Mouse (Mus musculus): ENCODE measurements around the gene Lalba.
"Not testable (repeated sequence)": the region's sequence is repeated elsewhere in the genome, so short reads cannot be mapped to it uniquely, and the experiment has no call there.

Lalba gene

DNA sequence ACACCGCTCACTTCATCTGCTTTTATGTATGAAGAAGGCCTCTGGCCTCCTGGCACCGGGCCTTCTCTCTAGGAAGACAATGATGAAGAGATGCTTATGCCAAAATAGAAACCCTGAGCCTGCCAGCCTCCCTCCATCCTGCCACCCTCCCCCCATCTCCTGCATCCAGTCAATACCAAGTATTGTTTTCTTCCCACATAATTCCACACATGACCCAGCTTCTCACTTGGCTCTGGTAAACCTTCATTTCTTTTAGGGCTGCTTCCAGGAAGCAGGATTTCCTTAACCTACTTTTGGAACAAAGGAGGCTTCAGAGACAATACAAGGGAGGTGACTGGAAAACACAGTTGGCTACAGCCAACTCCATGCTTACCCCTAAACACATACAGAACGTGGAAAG, at the start of gene Lalba:
TSS of gene Lalba (minus strand) at position 21 of the 400 bp plus-strand sequence.
- peaks cover 11% of the 10 kb centered on the region for H3K9me3 ChIP-seq (ENCODE audit: low read length)
- peaks cover 9% of the 10 kb centered on the region; the same call in 1 of the 2 replicates for H3K4me1 ChIP-seq (replicated peaks; ENCODE audit: low read depth, low read length)
- H3K36me3 ChIP-seq (ENCODE audit: insufficient read depth, low read length), result no peaks in the 10 kb centered on the region
- H3K4me3 ChIP-seq (replicated peaks; ENCODE audit: low read length), result no peak within 1 kb of the TSS
- TF ChIP-seq POU5F1 (IDR thresholded peaks at IDR 0.05; ENCODE audit: borderline replicate concordance, low read length), result no peak
- TF ChIP-seq NANOG (IDR thresholded peaks at IDR 0.05; ENCODE audit: borderline replicate concordance, low read length), result no peak
- TF ChIP-seq CTCF (conservative IDR thresholded peaks at IDR 0.05; ENCODE audit: low read length), result no peak
- peaks cover 2% of the 10 kb centered on the region for H3K27me3 ChIP-seq (ENCODE audit: insufficient read depth, low read length)

DNA sequence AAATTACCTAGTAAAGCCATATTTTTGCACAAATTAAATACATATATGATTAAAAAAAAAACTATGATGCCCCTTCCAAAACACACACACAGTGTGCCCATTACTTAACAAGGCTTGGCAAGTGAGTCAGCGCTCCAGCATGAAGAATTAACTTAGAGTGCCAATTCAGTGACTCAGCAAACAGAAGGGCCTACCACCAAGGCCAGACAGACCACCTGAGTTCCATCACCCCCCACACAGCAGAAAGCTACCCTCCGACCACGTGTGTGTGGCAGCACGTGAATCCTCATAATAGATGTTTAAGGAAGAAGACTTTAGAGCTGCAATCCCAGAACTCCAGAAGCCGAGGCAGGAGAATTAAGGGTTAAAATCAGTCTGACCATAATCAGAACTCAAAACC, 49.8 kb upstream of the Lalba start:
- peaks cover 56% of the 10 kb centered on the region for H3K36me3 ChIP-seq (ENCODE audit: insufficient read depth, low read length)
- peaks cover 60% of the 10 kb centered on the region for H3K4me1 ChIP-seq (replicated peaks; ENCODE audit: low read depth, low read length)
- TF ChIP-seq CTCF (conservative IDR thresholded peaks at IDR 0.05; ENCODE audit: low read length) (no peak), NANOG (IDR thresholded peaks at IDR 0.05; ENCODE audit: borderline replicate concordance, low read length) (no peak), POU5F1 (IDR thresholded peaks at IDR 0.05; ENCODE audit: borderline replicate concordance, low read length) (no peak)
- H3K4me3 ChIP-seq (replicated peaks; ENCODE audit: low read length), result peak overlapping the region; percentile 94
- H3K9me3 ChIP-seq (ENCODE audit: low read length), result no peaks in the 10 kb centered on the region
- no peaks in the 10 kb centered on the region for H3K27me3 ChIP-seq (ENCODE audit: insufficient read depth, low read length)

DNA sequence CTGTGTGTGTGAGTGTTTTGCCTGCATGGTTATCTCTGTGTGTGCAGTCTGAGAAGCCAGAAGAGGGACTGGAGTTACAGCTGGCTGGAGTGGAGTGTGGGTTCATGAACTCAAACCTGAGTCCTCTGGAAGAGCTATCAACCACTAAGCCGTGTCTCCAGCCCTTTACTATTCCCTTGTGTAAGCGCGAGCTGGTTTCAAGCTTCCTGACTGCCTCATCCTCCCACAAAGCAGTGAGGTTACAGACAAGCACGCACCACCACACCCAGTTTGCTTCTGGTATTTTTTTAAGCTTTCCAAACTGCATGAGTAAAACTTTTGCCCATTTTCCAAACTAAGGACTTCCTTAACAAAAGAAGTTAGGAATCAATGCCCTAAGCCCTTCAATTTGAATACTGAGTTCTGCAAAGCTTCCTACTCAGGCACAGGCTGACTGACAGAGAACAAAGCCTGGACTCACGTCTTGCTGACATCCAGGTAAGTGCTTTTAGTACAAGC, 45.6 kb upstream of the Lalba start:
- Histone ChIP-seq H3K27me3 (ENCODE audit: insufficient read depth, low read length) (no peaks in the 10 kb centered on the region), H3K9me3 (ENCODE audit: low read length) (no peaks in the 10 kb centered on the region), H3K36me3 (ENCODE audit: insufficient read depth, low read length) (peaks cover 94% of the 10 kb centered on the region), H3K4me1 (replicated peaks; ENCODE audit: low read depth, low read length) (peaks cover 92% of the 10 kb centered on the region), H3K4me3 (replicated peaks; ENCODE audit: low read length) (no peak overlapping the region)
- TF ChIP-seq POU5F1 (IDR thresholded peaks at IDR 0.05; ENCODE audit: borderline replicate concordance, low read length) (no peak), NANOG (IDR thresholded peaks at IDR 0.05; ENCODE audit: borderline replicate concordance, low read length) (no peak), CTCF (conservative IDR thresholded peaks at IDR 0.05; ENCODE audit: low read length) (no peak)

DNA sequence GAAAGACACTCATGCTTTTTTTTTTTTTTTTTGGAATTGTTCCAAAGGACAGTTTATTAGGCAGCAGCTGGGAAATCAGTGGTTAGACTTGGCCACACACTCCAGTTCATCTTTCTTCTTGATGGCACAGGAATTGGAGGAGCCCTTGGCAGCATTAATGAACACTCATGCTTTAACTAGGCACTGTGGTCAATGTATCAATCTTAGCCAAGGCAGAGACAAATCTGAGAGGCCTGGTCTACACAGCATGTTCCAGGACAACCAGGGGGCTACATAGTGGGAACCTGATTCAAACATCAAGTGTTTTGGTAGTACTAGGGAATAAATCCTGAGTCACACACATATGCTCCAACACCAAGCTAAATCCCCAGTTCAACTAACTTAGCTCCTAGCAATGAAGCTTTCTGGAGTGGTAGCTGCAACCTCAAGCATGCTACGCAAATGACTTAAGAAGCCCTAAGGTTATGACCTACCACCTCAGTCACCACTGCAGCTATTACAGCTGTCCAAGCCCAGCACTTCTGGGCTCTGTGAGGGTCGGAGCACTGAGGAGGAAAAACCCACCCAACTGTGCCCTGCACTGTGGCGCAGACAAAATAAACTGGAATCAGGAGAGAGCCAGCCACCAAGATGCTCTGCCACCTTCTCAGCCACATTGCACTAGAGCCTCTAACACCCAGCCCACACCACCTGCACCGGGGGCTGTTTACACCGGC, 44.7 kb upstream of the Lalba start:
- H3K36me3 ChIP-seq (ENCODE audit: insufficient read depth, low read length), result peaks cover 100% of the 10 kb centered on the region
- TF ChIP-seq CTCF (conservative IDR thresholded peaks at IDR 0.05; ENCODE audit: low read length) (no peak), POU5F1 (IDR thresholded peaks at IDR 0.05; ENCODE audit: borderline replicate concordance, low read length) (no peak), NANOG (IDR thresholded peaks at IDR 0.05; ENCODE audit: borderline replicate concordance, low read length) (no peak)
- peaks cover 99% of the 10 kb centered on the region for H3K4me1 ChIP-seq (replicated peaks; ENCODE audit: low read depth, low read length)
- H3K27me3 ChIP-seq (ENCODE audit: insufficient read depth, low read length), result no peaks in the 10 kb centered on the region
- no peaks in the 10 kb centered on the region for H3K9me3 ChIP-seq (ENCODE audit: low read length)
- H3K4me3 ChIP-seq (replicated peaks; ENCODE audit: low read length), result no peak overlapping the region

DNA sequence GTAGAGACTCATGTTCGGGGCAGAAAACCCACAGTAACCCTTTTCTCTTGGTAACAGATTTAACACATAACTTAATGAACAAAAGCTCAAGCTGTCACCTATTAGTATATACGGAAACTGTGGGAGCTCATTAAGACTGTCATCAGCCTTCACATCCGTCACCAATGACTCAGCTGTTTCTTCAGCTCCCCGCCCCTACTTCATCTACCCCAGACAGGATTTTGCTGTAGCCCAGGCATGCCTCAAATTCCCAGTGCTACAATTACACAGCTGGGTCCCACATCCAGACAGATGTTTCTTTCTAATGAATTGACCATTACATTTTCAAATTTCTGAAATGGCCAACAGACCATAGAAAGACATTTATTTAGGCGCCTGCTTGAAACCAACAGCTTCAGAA, 43.5 kb upstream of the Lalba start:
- H3K36me3 ChIP-seq (ENCODE audit: insufficient read depth, low read length), result peaks cover 100% of the 10 kb centered on the region
- 0 out of 2 replicates have a peak overlapping the region, but pooled peaks have one; percentile 3 for H3K4me3 ChIP-seq (replicated peaks; ENCODE audit: low read length)
- peaks cover 99% of the 10 kb centered on the region for H3K4me1 ChIP-seq (replicated peaks; ENCODE audit: low read depth, low read length)
- no peaks in the 10 kb centered on the region for H3K9me3 ChIP-seq (ENCODE audit: low read length)
- TF ChIP-seq NANOG (IDR thresholded peaks at IDR 0.05; ENCODE audit: borderline replicate concordance, low read length) (no peak), CTCF (conservative IDR thresholded peaks at IDR 0.05; ENCODE audit: low read length) (no peak), POU5F1 (IDR thresholded peaks at IDR 0.05; ENCODE audit: borderline replicate concordance, low read length) (no peak)
- no peaks in the 10 kb centered on the region for H3K27me3 ChIP-seq (ENCODE audit: insufficient read depth, low read length)

DNA sequence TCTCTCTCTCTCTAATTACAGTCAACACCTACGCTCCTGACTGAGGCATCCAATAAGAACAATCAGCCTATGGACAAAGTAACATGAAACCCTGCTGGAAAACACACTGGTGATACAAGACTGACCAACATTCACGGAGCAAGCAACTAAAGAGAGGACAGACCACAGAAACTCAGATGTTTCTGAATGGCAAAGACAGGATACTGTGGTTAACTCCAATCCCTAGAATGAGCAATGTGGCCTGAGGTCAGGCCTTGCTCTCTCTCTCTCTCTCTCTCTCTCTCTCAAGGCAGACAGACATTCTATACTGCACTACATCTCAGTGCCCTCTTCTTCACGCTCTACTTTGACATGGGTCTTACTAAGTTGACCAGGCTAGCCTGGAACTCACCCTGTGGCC, 38.7 kb upstream of the Lalba start:
- Histone ChIP-seq H3K36me3 (ENCODE audit: insufficient read depth, low read length) (peaks cover 83% of the 10 kb centered on the region), H3K27me3 (ENCODE audit: insufficient read depth, low read length) (no peaks in the 10 kb centered on the region), H3K9me3 (ENCODE audit: low read length) (no peaks in the 10 kb centered on the region), H3K4me1 (replicated peaks; ENCODE audit: low read depth, low read length) (peaks cover 80% of the 10 kb centered on the region), H3K4me3 (replicated peaks; ENCODE audit: low read length) (no peak overlapping the region)
- TF ChIP-seq POU5F1 (IDR thresholded peaks at IDR 0.05; ENCODE audit: borderline replicate concordance, low read length) (no peak), CTCF (conservative IDR thresholded peaks at IDR 0.05; ENCODE audit: low read length) (no peak), NANOG (IDR thresholded peaks at IDR 0.05; ENCODE audit: borderline replicate concordance, low read length) (no peak)

DNA sequence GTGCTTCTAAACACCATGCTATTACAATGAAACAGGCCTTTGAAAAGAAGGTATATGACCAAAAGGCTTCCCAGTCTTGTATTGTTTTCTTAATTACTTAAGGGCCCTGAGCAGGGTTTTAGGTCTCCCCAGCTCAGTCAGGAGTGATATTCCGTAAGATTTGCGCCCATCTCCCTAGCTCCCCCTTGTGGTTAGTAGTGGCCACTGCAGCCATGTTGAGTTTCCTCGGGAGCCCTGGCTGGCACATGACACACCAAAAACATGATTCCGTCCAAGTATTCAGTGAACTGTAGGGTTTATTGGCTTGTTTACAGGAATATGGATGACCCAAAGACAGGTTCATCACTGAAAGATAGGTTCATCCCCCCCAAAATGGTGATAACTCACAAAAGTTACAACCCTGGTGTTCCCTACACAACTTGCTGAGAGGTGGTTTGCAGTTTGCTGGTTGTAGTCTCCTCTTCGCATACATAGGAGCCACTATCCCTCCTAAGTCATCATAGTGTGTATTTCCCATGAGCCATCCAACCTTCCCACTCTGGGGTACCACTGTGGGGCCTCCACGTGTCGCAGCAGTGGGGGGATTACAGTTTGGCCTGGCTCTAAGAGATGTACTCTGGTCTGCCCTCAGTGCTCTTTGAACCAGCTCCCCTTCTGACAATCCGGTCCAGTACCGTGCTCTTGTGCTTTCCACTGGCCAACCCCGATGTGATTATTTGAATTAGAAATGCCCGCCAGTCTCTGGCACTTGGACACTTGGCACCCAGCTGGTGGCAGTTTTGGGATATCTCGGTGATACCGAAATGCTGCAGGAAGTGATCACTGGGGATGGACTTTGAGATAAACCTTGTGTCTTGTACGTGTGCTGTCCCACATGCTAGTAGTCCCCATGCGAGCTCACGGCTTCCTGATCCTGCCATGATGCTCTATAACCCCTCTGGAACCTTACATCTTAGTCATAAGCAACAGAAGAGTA, 35.1 kb upstream of the Lalba start:
- Histone ChIP-seq H3K27me3 (ENCODE audit: insufficient read depth, low read length) (no peaks in the 10 kb centered on the region), H3K4me3 (replicated peaks; ENCODE audit: low read length) (no peak overlapping the region), H3K36me3 (ENCODE audit: insufficient read depth, low read length) (peaks cover 48% of the 10 kb centered on the region), H3K4me1 (replicated peaks; ENCODE audit: low read depth, low read length) (peaks cover 44% of the 10 kb centered on the region), H3K9me3 (ENCODE audit: low read length) (no peaks in the 10 kb centered on the region)
- TF ChIP-seq POU5F1 (IDR thresholded peaks at IDR 0.05; ENCODE audit: borderline replicate concordance, low read length) (no peak), NANOG (IDR thresholded peaks at IDR 0.05; ENCODE audit: borderline replicate concordance, low read length) (no peak), CTCF (conservative IDR thresholded peaks at IDR 0.05; ENCODE audit: low read length) (peak; percentile 99)

DNA sequence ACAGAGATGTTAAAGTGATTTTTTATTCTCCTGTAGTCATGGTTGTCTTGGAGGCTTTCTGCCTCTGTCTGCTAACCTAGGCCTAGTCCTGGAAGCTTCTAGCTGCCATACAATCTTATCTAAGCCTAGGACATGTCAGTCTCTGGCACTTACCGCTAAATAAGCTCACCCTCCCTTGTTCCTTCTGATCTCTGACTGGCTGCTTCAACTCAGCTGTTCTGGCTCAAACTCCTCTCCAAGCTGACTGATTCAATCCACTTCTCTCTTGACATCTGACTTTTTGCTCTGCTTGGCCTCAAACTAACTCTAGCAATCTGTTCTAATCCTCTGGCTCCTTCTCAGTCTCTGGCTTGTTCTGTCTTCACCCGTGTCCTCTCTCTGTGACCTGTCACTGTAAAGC, 32.3 kb upstream of the Lalba start:
- not testable (repeated sequence) for H3K27me3 ChIP-seq (ENCODE audit: insufficient read depth, low read length); H3K4me3 ChIP-seq (replicated peaks; ENCODE audit: low read length); H3K9me3 ChIP-seq (ENCODE audit: low read length)
- Histone ChIP-seq H3K36me3 (ENCODE audit: insufficient read depth, low read length) (peaks cover 19% of the 10 kb centered on the region), H3K4me1 (replicated peaks; ENCODE audit: low read depth, low read length) (peaks cover 28% of the 10 kb centered on the region)

Measured in E14TG2a.4 (cell line).